Mouse (Mus musculus) liver, postnatal 0 days (tissue): ENCODE results near the gene Spint4.

ENCODE experiments used
- CTCF ChIP-seq: sonication (generic); IDR thresholded peaks from 2 replicates; pipeline ENCODE4 v1.5.1; 2016; ENCODE audit warnings: antibody characterized with exemption, low read depth
- EP300 ChIP-seq: IDR thresholded peaks from 2 replicates; pipeline ENCODE4 v1.6.1; 2016; ENCODE audit warnings: antibody characterized with exemption, low read depth, mild to moderate bottlenecking

DNA sequence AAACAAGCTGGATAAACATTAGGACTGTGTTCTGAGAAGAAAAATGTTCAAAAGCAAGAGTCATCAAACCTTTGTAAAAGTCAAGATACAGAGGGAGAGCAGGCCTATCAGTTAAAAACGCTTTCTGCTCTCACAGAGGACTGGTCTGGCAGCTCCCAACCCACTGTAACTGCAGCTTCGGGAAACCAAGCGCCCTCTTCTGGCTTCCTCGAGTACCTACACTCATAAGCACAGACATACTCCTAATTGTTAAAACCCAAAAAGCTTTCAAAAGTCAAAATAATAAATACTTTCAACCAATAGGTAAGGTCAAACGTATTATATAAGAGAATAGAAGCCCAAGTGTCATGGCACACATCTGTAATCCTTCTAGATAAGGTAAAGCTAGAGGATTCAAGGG is 5.9 kb downstream of the Spint4 start:
- TF ChIP-seq EP300 (no peak), CTCF (peak; percentile 23; the same call in 1 of the 2 replicates)
